Mouse (Mus musculus) embryonic fibroblast, embryonic 13.5 days (primary cell): ENCODE measurements around the gene Pdcd2. TPM values are rescaled to one million over a fixed set of nuclear protein-coding genes. Genes with fewer than 3 reads are reported as not detected.
"Not testable (repeated sequence)": the region's sequence is repeated elsewhere in the genome, so short reads cannot be mapped to it uniquely, and the experiment has no call there.

Experiments
- H3K27ac ChIP-seq: 2 replicates; pipeline ENCODE4 v1.5.1; 2012; ENCODE audit warnings: low read length, control low read depth, inconsistent platforms; ENCODE audit not compliant: insufficient read depth
- H3K4me1 ChIP-seq: 2 replicates; pipeline ENCODE4 v1.6.1; 2011; ENCODE audit warnings: low read length; ENCODE audit not compliant: control insufficient read depth, insufficient read depth
- H3K4me3 ChIP-seq: 2 replicates; pipeline ENCODE4 v1.5.1; 2011; ENCODE audit warnings: mild to moderate bottlenecking, control low read depth, low read length; ENCODE audit not compliant: insufficient read depth
- CTCF ChIP-seq: IDR thresholded peaks from 2 replicates; pipeline ENCODE4 v1.5.1; 2011; ENCODE audit warnings: mild to moderate bottlenecking, control low read depth, low read length, moderate library complexity, borderline replicate concordance; ENCODE audit not compliant: insufficient read depth
- POLR2A ChIP-seq: IDR thresholded peaks from 2 replicates; pipeline ENCODE4 v1.6.1; 2011; ENCODE audit warnings: low read depth, mild to moderate bottlenecking, control low read depth, low read length, moderate library complexity
- polyA plus RNA-seq: library from polyadenylated mRNA; stranded (reverse); fragments of >200 nt; gene quantifications from 2 replicates; pipeline ENCODE4 v1.2.4, GENCODE M21; 2011; ENCODE audit warnings: low read depth; ENCODE audit not compliant: missing spikeins, insufficient read length

Gene Pdcd2
- polyA plus RNA-seq: 27.6 and 38.2 TPM in 2 replicates

DNA sequence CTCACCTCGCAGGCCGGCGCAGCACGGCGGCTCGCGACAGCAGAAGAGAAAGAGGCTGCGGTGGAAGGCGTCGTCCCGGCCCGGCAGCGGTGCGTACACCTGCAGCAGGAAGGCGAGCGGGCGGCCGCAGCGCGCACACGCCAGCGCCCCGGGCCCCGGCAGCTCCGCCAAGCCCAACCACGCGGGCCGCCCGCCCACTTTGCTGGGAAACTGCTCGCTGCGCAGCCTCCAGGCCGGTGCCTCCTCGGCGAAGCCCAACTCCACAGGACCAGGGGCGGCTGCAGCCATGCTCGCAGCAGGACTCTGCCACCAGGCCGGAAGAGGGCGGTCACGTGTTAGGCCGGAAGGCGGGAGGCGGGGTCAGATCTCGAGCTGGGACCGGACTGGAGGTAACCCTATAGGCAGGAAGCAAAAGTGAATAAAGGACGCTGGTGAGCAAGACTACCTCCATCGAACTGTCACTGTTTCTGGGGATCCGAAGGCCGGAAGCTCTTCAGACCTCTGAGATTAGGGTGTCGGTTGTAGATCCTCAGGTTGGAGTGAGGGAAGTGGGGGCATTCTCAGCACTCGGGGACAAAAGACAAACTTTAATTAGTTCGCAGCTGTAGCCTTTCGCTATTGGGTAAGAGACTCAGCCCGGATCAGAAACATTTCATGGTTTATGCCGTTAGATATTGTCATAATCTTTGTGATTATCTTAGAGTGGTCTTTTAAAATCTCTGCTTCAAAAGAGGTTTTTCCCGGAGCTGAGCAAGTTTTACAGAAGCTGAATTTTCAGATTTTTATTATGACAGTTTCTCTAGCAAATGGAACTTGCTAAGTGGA is at the start of gene Pdcd2:
Gene Pdcd2, minus strand, starts transcription at position 316 of the 825 bp plus-strand sequence.
- peak within 1 kb of the TSS; percentile 80 for H3K27ac ChIP-seq
- no peak for TF ChIP-seq CTCF
- TF ChIP-seq POLR2A: peak; percentile 95
- peaks cover 3% of the 10 kb centered on the region for H3K4me1 ChIP-seq
- peak within 1 kb of the TSS; percentile 95 for H3K4me3 ChIP-seq

DNA sequence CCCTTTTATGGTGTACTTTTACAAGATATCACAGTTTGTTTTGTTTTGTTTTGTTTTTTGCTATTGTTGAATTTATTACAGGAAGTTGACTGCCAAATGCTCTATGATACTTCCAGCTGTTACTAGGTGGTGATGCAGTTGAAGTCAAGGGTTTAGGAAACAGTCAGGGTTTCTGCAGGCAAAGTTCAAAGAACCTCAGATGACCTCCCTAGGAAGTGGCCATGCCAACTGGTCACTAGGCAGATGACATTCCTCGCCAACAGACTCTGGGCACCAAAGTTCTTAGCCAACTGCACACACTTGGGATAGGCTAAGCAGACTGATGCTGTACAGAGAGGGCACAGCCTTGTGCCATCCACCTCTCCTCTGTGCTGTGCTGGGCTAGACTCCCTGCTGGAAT is 48.0 kb upstream of the Pdcd2 start:
- no peak overlapping the region for H3K4me3 ChIP-seq
- no peaks in the 10 kb centered on the region for H3K4me1 ChIP-seq
- no peak overlapping the region for H3K27ac ChIP-seq
- TF ChIP-seq POLR2A: no peak
- no peak for TF ChIP-seq CTCF

DNA sequence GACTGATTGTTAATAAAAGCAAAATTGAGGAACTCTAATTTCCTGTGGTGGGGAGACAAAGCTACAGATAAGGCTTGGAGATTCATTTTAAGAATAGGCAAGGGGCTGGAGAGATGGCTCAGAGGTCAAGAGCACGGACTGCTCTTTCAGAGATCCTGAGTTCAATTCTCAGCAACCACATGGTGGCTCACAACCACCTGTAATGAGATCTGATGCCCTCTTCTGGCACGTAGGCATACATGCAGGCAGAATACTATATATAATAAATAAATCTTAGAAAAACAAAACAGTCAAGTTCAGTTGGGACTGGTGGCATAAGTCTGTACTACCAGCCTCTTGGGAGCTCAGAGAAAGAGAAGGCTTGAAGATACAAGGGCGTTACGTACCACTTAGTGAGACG is 39.8 kb upstream of the Pdcd2 start:
- TF ChIP-seq CTCF (no peak), POLR2A (no peak)
- H3K4me1 ChIP-seq: no peaks in the 10 kb centered on the region
- H3K4me3 ChIP-seq: no peak overlapping the region
- H3K27ac ChIP-seq: no peak overlapping the region

DNA sequence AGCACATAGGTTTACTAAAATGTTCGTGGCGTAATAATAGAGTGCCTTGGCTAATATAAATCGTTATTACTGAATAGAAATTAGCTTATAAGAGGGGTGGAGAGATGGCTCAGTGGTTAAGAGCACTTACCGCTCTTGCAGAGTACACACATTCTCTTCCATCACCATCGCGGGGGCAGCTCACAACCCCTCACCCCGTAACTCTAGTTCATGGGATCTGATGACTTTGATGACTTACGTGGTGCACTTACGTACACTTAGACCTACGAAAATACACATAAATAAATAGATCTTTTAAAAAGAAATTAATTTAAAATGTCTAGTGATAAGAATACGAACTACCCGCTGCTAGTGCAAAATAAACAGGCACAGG is 37.8 kb upstream of the Pdcd2 start:
- Histone ChIP-seq H3K4me1 (no peaks in the 10 kb centered on the region), H3K4me3 (peak overlapping the region; percentile 42), H3K27ac (no peak overlapping the region)
- TF ChIP-seq CTCF (no peak), POLR2A (no peak)

DNA sequence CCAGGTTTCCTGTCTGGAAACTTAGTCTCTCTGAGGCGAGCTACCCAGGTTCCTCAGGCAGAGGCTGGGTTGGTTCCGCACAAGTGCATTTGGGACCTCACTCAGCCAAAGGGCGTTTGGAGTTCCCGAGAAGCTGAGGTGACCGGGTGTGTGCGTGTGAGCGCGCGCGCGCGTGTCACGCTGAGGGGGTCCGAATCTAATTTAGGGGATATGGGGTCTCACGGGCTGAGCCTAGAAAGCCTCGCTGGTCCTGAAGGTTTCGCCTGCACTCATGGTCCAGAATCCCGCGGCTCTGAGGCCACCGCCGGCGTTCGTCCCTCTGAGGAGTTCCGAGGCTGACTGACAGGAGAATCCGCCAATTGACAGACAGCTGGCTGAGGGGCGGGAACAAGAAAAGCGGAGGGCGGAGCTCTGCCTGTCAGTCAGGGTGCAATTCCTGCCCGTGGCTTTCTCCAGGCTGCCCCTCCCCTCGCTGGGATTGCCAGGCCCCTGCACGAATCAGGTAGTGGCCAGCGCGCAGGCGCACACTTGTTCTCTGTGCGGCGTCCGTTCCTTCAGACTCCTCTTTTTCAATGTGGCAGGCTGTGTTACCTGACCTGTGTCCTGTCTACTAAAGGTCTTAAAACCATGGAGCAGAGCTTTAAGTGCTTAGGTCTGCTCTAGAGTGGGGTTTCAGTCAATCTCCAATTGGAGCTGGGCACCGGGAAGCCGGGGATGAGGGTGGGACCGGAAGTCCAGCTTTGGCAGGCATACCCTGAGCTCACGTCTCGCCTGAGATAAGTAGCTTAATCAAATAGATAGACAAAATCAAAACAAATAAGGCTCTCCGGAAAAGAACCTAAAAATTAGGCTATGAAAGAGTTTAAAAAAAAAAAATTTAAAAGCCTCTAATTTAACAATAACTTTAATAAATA is 37.2 kb upstream of the Pdcd2 start, which contains the start of gene Prdm9:
Gene Prdm9, minus strand, starts transcription at position 341 of the 914 bp plus-strand sequence.
- H3K4me1 ChIP-seq: no peaks in the 10 kb centered on the region
- TF ChIP-seq CTCF: no peak
- peak; percentile 78 for TF ChIP-seq POLR2A
- peak within 1 kb of the TSS; percentile 97 for H3K27ac ChIP-seq
- peak within 1 kb of the TSS; percentile 89 for H3K4me3 ChIP-seq

DNA sequence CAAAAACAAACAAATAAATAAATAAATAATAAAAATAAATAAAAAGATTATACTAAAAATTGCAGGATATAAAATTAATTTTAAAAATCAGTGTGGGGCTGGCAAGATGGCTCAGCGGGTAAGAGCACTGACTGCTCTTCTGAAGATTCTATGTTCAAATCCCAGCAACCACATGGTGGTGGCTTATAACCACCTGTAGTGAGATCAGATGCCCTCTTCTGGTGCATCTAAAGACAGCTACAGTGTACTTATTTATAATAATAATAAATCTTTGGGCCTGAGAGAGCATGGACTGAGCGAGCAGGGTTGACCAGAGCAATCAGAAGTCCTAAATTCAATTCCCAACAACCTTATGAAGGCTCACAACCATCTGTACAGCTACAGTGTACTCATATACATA is 32.8 kb upstream of the Pdcd2 start:
- H3K4me1 ChIP-seq: no peaks in the 10 kb centered on the region
- no peak overlapping the region for H3K4me3 ChIP-seq
- TF ChIP-seq POLR2A (no peak), CTCF (no peak)
- no peak overlapping the region for H3K27ac ChIP-seq

DNA sequence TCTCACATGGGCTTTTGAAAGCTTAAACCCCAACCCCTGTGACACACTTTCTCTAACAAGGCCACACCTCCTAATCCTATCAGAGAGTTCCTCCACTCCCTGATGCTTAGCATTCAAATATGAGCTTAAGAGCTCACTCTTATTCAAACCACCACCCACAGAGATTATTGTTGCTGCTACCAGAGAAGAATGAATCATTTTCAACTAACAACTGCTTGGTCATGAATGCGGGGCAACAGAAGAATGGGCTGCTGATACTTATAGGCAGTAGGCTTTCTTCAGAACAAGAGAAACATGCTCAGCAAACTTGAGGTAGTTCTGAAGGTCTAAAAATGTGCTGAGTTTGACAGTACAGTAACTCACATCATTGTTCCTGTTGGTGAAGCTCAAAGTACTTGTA is 22.6 kb upstream of the Pdcd2 start:
- TF ChIP-seq POLR2A (no peak), CTCF (no peak)
- H3K27ac ChIP-seq: no peak overlapping the region
- H3K4me1 ChIP-seq: no peaks in the 10 kb centered on the region
- H3K4me3 ChIP-seq: no peak overlapping the region

DNA sequence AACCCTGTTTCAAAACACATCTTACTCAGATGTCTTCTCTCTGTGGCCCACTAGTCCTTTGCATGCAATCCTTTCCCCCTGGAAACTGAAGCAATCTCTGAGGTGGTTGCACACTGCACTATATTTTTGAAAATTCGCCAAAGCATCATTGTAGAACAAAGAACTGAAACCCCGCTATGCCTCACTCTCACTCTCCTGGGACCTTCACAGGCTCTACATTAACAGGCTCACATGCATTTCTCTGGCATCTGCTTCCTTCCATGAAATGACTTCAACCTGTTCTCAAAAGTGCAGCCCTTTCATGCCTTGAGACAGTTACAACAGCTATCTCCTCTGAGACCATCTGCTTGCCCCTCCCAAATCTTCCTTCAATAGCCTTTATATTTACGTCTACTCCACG is 19.3 kb upstream of the Pdcd2 start:
- H3K27ac ChIP-seq: no peak overlapping the region
- no peak for TF ChIP-seq POLR2A
- TF ChIP-seq CTCF: no peak
- H3K4me1 ChIP-seq: no peaks in the 10 kb centered on the region
- H3K4me3 ChIP-seq: no peak overlapping the region

DNA sequence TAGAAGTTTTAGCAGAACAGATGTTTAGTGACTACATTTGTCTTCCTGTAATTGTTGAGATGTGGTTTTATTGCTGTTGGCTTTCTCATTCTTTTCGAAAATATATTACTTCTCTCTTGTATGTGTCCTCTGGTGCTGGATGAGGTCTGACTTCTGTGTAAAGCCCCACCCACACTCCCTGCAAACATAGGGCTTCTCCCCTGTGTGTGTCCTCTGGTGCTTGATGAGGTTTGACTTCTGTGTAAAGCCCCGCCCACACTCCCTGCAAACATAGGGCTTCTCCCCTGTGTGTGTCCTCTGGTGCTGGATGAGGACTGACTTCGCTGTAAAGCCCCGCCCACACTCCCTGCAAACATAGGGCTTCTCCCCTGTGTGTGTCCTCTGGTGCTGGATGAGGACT is 16.8 kb upstream of the Pdcd2 start:
- not testable (repeated sequence) for H3K4me1 ChIP-seq

DNA sequence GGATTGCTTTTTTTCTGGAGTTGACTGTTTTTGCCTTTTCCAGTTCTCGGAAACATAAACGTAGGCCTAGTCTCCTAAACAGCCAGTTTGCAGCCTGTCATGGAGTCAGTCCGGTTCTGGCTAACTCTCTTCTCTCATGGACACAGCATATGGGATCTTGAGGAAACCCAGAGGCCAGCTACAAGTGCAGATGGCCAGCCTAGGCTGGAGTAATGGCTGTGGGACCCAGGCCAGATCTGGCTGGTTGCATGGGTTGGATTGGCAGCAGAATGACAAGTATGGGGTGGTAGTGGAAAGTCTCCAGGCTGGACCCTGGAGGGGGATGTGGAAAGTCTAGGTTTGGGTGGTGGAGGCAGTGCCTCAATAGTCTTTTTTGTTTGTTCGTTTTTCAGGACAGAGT is 13.2 kb upstream of the Pdcd2 start:
- Histone ChIP-seq H3K4me3 (no peak overlapping the region), H3K4me1 (peaks cover 7% of the 10 kb centered on the region; the same call in 1 of the 2 replicates), H3K27ac (no peak overlapping the region)
- TF ChIP-seq POLR2A (no peak), CTCF (no peak)

More for the DNA sequence above, 16.8 kb upstream of the Pdcd2 start:
- not testable (repeated sequence) for H3K4me3 ChIP-seq, H3K27ac ChIP-seq
